Mouse (Mus musculus) hindbrain, embryonic 16.5 days (tissue): ENCODE data around the gene Nfe2l1. TPM values are rescaled to one million over a fixed set of nuclear protein-coding genes. Genes with fewer than 3 reads are reported as not detected.

Experiments used
- ATAC-seq: fragments of 200-750 bp; cut with Nextera tagmentation; 2 replicates; pipeline ENCODE4 v1.8.0; 2017; ENCODE audit warnings: moderate TSS enrichment, moderate library complexity
- H3K27ac ChIP-seq: fragments of 300-500 bp; sonication (generic); 2 replicates; pipeline ENCODE4 v1.5.1; 2014; ENCODE audit warnings: low read depth, mild to moderate bottlenecking, control low read depth, low read length, moderate library complexity
- H3K27me3 ChIP-seq: fragments of 300-500 bp; sonication (generic); replicated peaks from 2 replicates; pipeline ENCODE4 v1.6.1; 2014; ENCODE audit warnings: low read length; ENCODE audit not compliant: control insufficient read depth, insufficient read depth
- H3K36me3 ChIP-seq: fragments of 300-500 bp; sonication (generic); 2 replicates; pipeline ENCODE4 v1.6.1; 2014; ENCODE audit warnings: mild to moderate bottlenecking, low read length, moderate library complexity, mixed read lengths; ENCODE audit not compliant: control insufficient read depth, insufficient read depth
- H3K4me1 ChIP-seq: fragments of 300-500 bp; sonication (generic); 2 replicates; pipeline ENCODE4 v1.6.1; 2014; ENCODE audit warnings: low read depth, low read length; ENCODE audit not compliant: control insufficient read depth, insufficient read depth
- H3K4me2 ChIP-seq: fragments of 300-500 bp; sonication (generic); 2 replicates; pipeline ENCODE4 v1.6.1; 2014; ENCODE audit warnings: mild to moderate bottlenecking, low read length, control low read depth, moderate library complexity
- H3K4me3 ChIP-seq: fragments of 300-500 bp; sonication (generic); 2 replicates; pipeline ENCODE4 v1.5.1; 2014; ENCODE audit warnings: mild to moderate bottlenecking, low read length, control low read depth, moderate library complexity
- H3K9ac ChIP-seq: fragments of 300-500 bp; sonication (generic); 2 replicates; pipeline ENCODE4 v1.6.1; 2014; ENCODE audit warnings: low read depth, mild to moderate bottlenecking, control low read depth, low read length, moderate library complexity
- H3K9me3 ChIP-seq: fragments of 300-500 bp; sonication (generic); 2 replicates; pipeline ENCODE4 v1.6.1; 2014; ENCODE audit warnings: mild to moderate bottlenecking, low read length, moderate library complexity; ENCODE audit not compliant: control insufficient read depth
- WGBS: fragments of 180-500 bp; shearing (Covaris S2); extraction: QIAGEN DNeasy Blood & Tissue Kit; methylation state at CpG from one replicate; pipeline ENCODE4 v1.1.7; 2014; 5-methylcytosine and 5-hydroxymethylcytosine counted together
- polyA plus RNA-seq: library from polyadenylated mRNA; unstranded; fragments of >200 nt; fragmentation: Nextera tagmentation; extraction: Ambion mirVana; gene quantifications from 2 replicates; pipeline ENCODE4 v1.2.1, GENCODE M21; 2015

Nfe2l1 gene
- polyA plus RNA-seq, 1 experiment from 2014 or later: 83.3 TPM

DNA sequence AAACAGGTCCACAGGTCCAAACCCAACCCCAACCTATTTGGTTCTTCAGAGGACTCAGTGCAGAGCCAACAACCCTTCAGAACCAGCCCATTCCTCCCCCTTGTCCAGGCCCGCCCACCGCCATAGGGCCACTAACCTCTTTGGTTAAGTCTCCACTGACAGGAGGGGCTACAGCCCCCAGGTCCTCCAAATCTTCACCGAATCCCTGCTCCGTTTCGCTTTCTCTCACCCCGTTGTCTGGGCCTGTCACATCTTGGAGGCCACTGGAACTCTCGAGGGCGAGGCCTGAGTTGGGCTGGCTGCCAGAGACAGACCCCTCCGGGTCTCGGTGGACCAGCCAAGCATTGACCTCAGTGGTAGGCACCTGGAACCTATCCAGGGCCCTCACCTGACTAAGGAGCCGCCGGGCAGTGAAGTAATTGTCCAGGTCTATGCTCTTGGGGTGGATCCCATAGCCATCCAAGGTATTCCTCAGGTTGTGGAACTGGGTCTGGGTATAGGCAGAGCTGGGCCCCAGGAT, 2.6 kb downstream of the Nfe2l1 start:
- peak overlapping the region; percentile 5; the same call in 1 of the 2 replicates for H3K27ac ChIP-seq
- ATAC-seq: no peak
- H3K4me3 ChIP-seq: peak overlapping the region; percentile 0; the same call in 1 of the 2 replicates
- no peaks in the 10 kb centered on the region for H3K9me3 ChIP-seq
- no peaks in the 10 kb centered on the region for H3K27me3 ChIP-seq
- H3K4me2 ChIP-seq: peak overlapping the region; percentile 43
- H3K9ac ChIP-seq: peak overlapping the region; percentile 27; the same call in 1 of the 2 replicates
- 83% methylated on average over 12 of the region's 12 CpGs for WGBS
- H3K4me1 ChIP-seq: peaks cover 62% of the 10 kb centered on the region
- H3K36me3 ChIP-seq: peaks cover 9% of the 10 kb centered on the region; the same call in 1 of the 2 replicates

DNA sequence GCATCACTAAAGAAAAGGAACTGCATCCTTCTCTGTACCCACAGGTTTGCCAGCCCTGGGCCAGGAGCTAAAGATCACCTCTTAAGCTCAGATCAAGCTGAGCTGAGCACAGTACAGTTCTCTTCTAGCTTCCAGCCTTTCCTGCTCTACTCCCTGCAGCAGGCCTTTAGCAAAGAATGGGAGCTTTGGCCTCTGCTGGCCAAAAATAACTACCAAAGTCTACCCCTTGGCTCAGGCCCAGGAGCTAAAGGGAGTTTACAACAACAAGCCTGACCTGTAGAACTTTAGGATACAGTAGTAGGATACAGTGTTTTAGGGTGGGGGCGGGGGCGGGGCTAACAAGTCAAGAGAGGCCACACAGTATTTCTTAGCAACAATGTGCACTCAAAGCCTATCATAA, 3.3 kb downstream of the Nfe2l1 start:
- Histone ChIP-seq H3K9me3 (no peaks in the 10 kb centered on the region), H3K27ac (no peak overlapping the region), H3K4me3 (no peak overlapping the region), H3K27me3 (no peaks in the 10 kb centered on the region), H3K4me1 (peaks cover 62% of the 10 kb centered on the region), H3K4me2 (peak overlapping the region; percentile 43), H3K36me3 (peaks cover 14% of the 10 kb centered on the region), H3K9ac (peak overlapping the region; percentile 1)
- WGBS: 78% methylated on average over 2 of the region's 2 CpGs
- ATAC-seq: no peak

- Histone ChIP-seq H3K9ac (peak overlapping the region; percentile 28), H3K9me3 (no peaks in the 10 kb centered on the region), H3K4me2 (peak overlapping the region; percentile 95), H3K27me3 (no peaks in the 10 kb centered on the region), H3K4me3 (peak overlapping the region; percentile 62; the same call in 1 of the 2 replicates), H3K4me1 (peaks cover 59% of the 10 kb centered on the region), H3K36me3 (peaks cover 25% of the 10 kb centered on the region), H3K27ac (peak overlapping the region; percentile 75)
- no peak for ATAC-seq
- 34% methylated on average over 7 of the region's 7 CpGs for WGBS
These were observed 4.8 kb downstream of the Nfe2l1 start for GRCm38 (mm10) chr11:96824783-96825495.

DNA sequence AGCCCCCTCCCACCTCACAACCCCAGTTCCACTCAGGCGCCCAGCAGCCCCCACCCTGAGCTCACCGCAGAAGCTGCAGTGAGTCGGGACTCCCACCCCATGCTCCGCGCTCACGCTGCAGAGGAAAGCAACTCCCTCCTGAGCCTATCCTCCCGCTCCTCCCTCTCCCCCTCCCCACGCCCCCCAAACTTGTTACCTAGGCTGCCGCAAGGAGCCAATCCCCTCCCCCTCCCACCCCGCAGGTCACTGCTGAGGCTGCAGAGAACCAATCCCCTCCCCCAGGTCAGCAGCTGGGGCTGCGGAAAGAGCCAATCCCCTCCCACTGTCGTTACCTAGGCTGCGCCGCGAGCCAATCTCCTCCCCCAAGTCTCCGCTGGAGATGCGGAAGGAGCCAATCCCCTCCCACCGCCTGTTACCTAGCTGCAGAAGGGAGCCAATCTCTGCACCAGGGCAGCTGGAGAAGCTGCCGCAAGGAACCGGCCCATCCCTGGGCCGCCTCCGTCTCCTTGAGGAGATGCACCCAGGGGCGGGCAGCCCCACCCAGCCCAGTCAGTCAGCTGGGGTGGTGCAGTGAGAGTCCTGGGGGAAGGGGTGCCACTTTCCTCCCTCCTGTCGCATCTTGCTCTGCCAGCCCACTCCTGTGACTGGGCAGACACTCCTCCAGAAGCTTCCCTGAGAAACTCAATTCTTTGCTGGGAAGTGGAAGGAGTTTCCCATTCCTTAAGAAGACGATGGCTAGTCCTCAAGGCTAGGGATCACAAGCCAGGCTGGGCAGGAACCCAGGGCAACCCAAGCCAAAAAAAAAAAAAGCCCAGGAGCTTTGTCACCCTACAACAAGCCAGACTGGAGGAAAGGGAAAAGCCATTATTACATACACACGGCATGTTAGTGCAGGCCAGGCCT, 5.6 kb downstream of the Nfe2l1 start:
- Histone ChIP-seq H3K4me1 (peaks cover 59% of the 10 kb centered on the region), H3K27ac (peak overlapping the region; percentile 75), H3K4me2 (peak overlapping the region; percentile 95), H3K36me3 (peaks cover 33% of the 10 kb centered on the region), H3K9ac (peak overlapping the region; percentile 72), H3K27me3 (no peaks in the 10 kb centered on the region), H3K9me3 (no peaks in the 10 kb centered on the region), H3K4me3 (peak overlapping the region; percentile 62)
- peak; percentile 92 for ATAC-seq
- WGBS: under 1% methylated on average over 26 of the region's 26 CpGs

DNA sequence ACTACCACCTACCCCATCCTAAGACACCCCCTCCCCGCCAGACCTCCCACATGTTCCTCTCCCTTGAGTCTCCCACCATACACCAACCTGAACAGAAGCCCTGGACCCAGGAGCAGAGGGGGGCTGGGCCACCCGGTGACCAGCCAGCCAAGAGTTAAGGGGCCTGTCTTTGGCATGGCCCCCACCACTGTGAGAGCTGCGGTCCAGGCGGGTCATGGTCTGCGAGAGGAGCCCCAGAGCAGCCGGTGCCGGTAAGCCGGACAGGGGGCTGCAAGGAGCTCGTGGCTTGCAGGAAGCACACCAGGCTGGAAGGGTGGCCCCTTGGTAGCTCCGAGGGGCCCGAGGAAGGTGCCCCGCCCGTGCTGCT, 6.3 kb downstream of the Nfe2l1 start:
- H3K36me3 ChIP-seq: peaks cover 38% of the 10 kb centered on the region
- peak overlapping the region; percentile 95 for H3K4me2 ChIP-seq
- H3K4me3 ChIP-seq: peak overlapping the region; percentile 62
- H3K9ac ChIP-seq: peak overlapping the region; percentile 72
- H3K9me3 ChIP-seq: no peaks in the 10 kb centered on the region
- H3K27me3 ChIP-seq: no peaks in the 10 kb centered on the region
- peak; percentile 28 for ATAC-seq
- peaks cover 55% of the 10 kb centered on the region for H3K4me1 ChIP-seq
- H3K27ac ChIP-seq: peak overlapping the region; percentile 75
- WGBS: 9% methylated on average over 10 of the region's 13 CpGs

DNA sequence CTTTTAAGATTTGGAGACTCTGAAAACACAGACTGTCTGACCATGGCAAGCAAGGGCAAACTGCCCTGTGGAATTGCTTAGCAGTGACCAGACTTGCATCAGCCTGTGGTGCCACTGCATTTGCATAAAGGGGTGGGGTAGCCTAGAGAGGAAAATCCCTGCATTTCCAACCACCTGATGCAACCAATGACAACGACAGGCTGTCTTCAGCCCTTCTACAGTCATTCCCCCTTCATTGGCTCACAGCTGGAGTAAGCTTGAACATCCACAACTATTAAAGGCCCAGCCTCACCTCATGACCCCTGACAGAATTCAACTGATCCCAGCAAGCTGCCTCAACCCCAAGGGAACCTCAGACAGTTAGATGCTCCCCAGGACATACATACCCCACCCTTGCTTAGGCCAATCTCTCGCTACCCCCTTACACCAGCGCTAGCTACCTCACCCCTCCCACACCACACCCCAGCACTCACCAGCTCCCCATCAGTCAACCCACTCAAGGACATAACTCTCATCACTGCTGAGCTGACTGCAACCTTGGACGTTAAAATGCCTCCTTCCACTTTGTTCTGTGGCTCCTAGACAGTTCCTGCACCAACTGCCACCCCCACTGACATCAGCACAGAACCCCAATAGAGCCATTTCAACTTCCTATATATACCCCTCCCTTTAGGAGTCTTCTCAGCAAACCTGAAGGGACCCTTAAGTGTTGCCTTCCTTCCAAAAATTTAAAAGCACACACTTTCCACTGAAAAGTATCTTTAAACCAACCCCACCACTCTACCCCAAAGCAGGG, 6.9 kb downstream of the Nfe2l1 start:
- Histone ChIP-seq H3K4me1 (peaks cover 50% of the 10 kb centered on the region), H3K27ac (no peak overlapping the region), H3K4me2 (peak overlapping the region; percentile 95), H3K4me3 (peak overlapping the region; percentile 62), H3K27me3 (no peaks in the 10 kb centered on the region), H3K36me3 (peaks cover 42% of the 10 kb centered on the region), H3K9me3 (no peaks in the 10 kb centered on the region), H3K9ac (peak overlapping the region; percentile 72; the same call in 1 of the 2 replicates)
- ATAC-seq: no peak
- 40% methylated on average over 4 of the region's 4 CpGs for WGBS

DNA sequence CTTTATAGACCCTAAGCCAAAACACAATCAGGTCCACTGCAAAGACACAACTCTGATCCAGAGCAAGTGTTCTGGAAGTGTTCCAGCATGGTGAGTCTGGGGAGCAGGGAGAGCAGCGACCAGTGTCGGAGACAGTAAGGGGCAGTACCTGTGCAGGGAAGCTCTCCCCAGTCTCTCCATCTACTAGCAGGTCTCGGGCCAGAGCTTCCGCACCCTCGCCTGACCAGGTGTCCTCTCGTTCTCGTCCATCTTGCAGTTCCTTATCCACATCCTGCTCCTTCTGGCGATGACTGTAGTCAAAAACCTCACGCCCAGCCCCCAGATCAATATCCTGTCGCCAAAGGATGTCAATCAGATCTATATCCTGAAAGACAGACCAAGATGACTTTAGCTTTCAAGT, 7.8 kb downstream of the Nfe2l1 start:
- Histone ChIP-seq H3K9ac (no peak overlapping the region), H3K4me1 (peaks cover 40% of the 10 kb centered on the region), H3K27ac (no peak overlapping the region), H3K9me3 (no peaks in the 10 kb centered on the region), H3K36me3 (peaks cover 43% of the 10 kb centered on the region), H3K4me3 (no peak overlapping the region), H3K4me2 (no peak overlapping the region), H3K27me3 (no peaks in the 10 kb centered on the region)
- ATAC-seq: no peak
- WGBS: 92% methylated on average over 10 of the region's 10 CpGs

- H3K4me3 ChIP-seq: no peak overlapping the region
- WGBS: 77% methylated on average over 8 of the region's 8 CpGs
- peaks cover 7% of the 10 kb centered on the region for H3K4me1 ChIP-seq
- H3K4me2 ChIP-seq: no peak overlapping the region
- no peaks in the 10 kb centered on the region for H3K9me3 ChIP-seq
- H3K9ac ChIP-seq: no peak overlapping the region
- ATAC-seq: no peak
- peaks cover 51% of the 10 kb centered on the region for H3K36me3 ChIP-seq
- no peak overlapping the region for H3K27ac ChIP-seq
- no peaks in the 10 kb centered on the region for H3K27me3 ChIP-seq
These were observed 11.5 kb downstream of the Nfe2l1 start for GRCm38 (mm10) chr11:96818128-96818710.
